Mouse (Mus musculus) liver, embryonic 15.5 days (tissue): ENCODE data around the gene Pfn3. TPM values are rescaled to one million over a fixed set of nuclear protein-coding genes. Genes with fewer than 3 reads are reported as not detected.

Source experiments
- microRNA-seq: library from miRNA; unstranded; fragments of <30 nt; microRNA quantifications from one replicate; pipeline ENCODE4, GENCODE M21; 2016
- polyA plus RNA-seq: library from polyadenylated mRNA; unstranded; fragments of >200 nt; fragmentation: Nextera tagmentation; extraction: Ambion mirVana; gene quantifications from 2 replicates; pipeline ENCODE4 v1.2.1, GENCODE M21; 2015

The Pfn3 gene
- polyA plus RNA-seq, 1 experiment from 2014 or later: not detected

Small RNAs within 50 kb of the gene (microRNA-seq; reads per million reads assigned to microRNA genes)
- gene Mir6943: not detected

Other genes starting within 250 kb of the Pfn3 start
- 13.3 and 14.4 TPM in 2 replicates for gene Nsd1, start 205.4 kb downstream of the Pfn3 start, polyA plus RNA-seq
- gene Prelid1, start 94.7 kb downstream of the Pfn3 start, polyA plus RNA-seq: 211 and 230 TPM in 2 replicates
- 48.6 and 51.3 TPM in 2 replicates for gene Rab24, start 93.3 kb downstream of the Pfn3 start, polyA plus RNA-seq
- 28.8 and 33.6 TPM in 2 replicates for gene Mxd3, start 85.4 kb downstream of the Pfn3 start, polyA plus RNA-seq
- gene Lman2, start 52.4 kb downstream of the Pfn3 start, polyA plus RNA-seq: 58.8 and 62.1 TPM in 2 replicates
- 2.2 and 2.9 TPM in 2 replicates for gene Rgs14, start 45.5 kb downstream of the Pfn3 start, polyA plus RNA-seq
- gene Slc34a1, start 17.0 kb downstream of the Pfn3 start, polyA plus RNA-seq: not detected in 2 replicates
- gene F12, start 11.6 kb upstream of the Pfn3 start, polyA plus RNA-seq: 118 and 151 TPM in 2 replicates
- 24.3 and 27.6 TPM in 2 replicates for gene Grk6, start 29.8 kb upstream of the Pfn3 start, polyA plus RNA-seq
- not detected in 2 replicates for gene Prr7, start 49.0 kb upstream of the Pfn3 start, polyA plus RNA-seq
- gene Dbn1, start 72.9 kb upstream of the Pfn3 start, polyA plus RNA-seq: 7.5 and 7.6 TPM in 2 replicates
- gene Pdlim7, start 98.4 kb upstream of the Pfn3 start, polyA plus RNA-seq: 25.2 and 29.5 TPM in 2 replicates
- gene Dok3, start 114.1 kb upstream of the Pfn3 start, polyA plus RNA-seq: 9.6 and 11.0 TPM in 2 replicates
- gene Ddx41, start 121.4 kb upstream of the Pfn3 start, polyA plus RNA-seq: 23.6 and 24.3 TPM in 2 replicates
- 7.5 and 11.0 TPM in 2 replicates for gene Fam193b, start 155.9 kb upstream of the Pfn3 start, polyA plus RNA-seq
- 55.2 and 63.2 TPM in 2 replicates for gene Tmed9, start 158.5 kb upstream of the Pfn3 start, polyA plus RNA-seq
- gene B4galt7, start 184.7 kb upstream of the Pfn3 start, polyA plus RNA-seq: 5.9 and 6.9 TPM in 2 replicates
- 13.3 and 14.7 TPM in 2 replicates for gene Caml, start 207.8 kb upstream of the Pfn3 start, polyA plus RNA-seq
- 13.2 and 14.0 TPM in 2 replicates for gene Ddx46, start 219.8 kb upstream of the Pfn3 start, polyA plus RNA-seq